Mouse (Mus musculus) forebrain, embryonic 16.5 days (tissue): ENCODE data around the gene 1110051M20Rik. TPM values are rescaled to one million over a fixed set of nuclear protein-coding genes. Genes with fewer than 3 reads are reported as not detected.

Source experiments
- ATAC-seq: fragments of 200-750 bp; cut with Nextera tagmentation; 2 replicates; pipeline ENCODE4 v1.8.0; 2017; ENCODE audit warnings: mild to moderate bottlenecking, moderate library complexity
- H3K27ac ChIP-seq: fragments of 300-500 bp; sonication (generic); 2 replicates; pipeline ENCODE4 v1.5.1; 2014; ENCODE audit warnings: low read length, control low read depth
- H3K27me3 ChIP-seq: fragments of 300-500 bp; sonication (generic); replicated peaks from 2 replicates; pipeline ENCODE4 v1.6.1; 2014; ENCODE audit warnings: low read length; ENCODE audit not compliant: control insufficient read depth, insufficient read depth
- H3K36me3 ChIP-seq: fragments of 300-500 bp; sonication (generic); 2 replicates; pipeline ENCODE4 v1.6.1; 2014; ENCODE audit not compliant: control insufficient read depth, insufficient read depth
- H3K4me1 ChIP-seq: fragments of 300-500 bp; sonication (generic); replicated peaks from 2 replicates; pipeline ENCODE4 v1.6.1; 2014; ENCODE audit warnings: low read length; ENCODE audit not compliant: control insufficient read depth, insufficient read depth
- H3K4me2 ChIP-seq: fragments of 300-500 bp; sonication (generic); 2 replicates; pipeline ENCODE4 v1.6.1; 2014; ENCODE audit warnings: mild to moderate bottlenecking, low read length, control low read depth
- H3K4me3 ChIP-seq: fragments of 300-500 bp; sonication (generic); replicated peaks from 2 replicates; pipeline ENCODE4 v1.5.1; 2014; ENCODE audit warnings: mild to moderate bottlenecking, low read length, control low read depth
- H3K9ac ChIP-seq: fragments of 300-500 bp; sonication (generic); replicated peaks from 2 replicates; pipeline ENCODE4 v1.6.1; 2014; ENCODE audit warnings: low read depth, low read length, control low read depth
- H3K9me3 ChIP-seq: fragments of 300-500 bp; sonication (generic); 2 replicates; pipeline ENCODE4 v1.6.1; 2016; ENCODE audit warnings: low read length; ENCODE audit not compliant: control insufficient read depth
- WGBS: fragments of 180-500 bp; shearing (Covaris S2); extraction: QIAGEN DNeasy Blood & Tissue Kit; methylation state at CpG from one replicate; pipeline ENCODE4 v1.1.7; 2014; 5-methylcytosine and 5-hydroxymethylcytosine counted together
- polyA plus RNA-seq: library from polyadenylated mRNA; unstranded; fragments of >200 nt; fragmentation: Nextera tagmentation; extraction: Ambion mirVana; gene quantifications from 2 replicates; pipeline ENCODE4 v1.2.1, GENCODE M21; 2015

1110051M20Rik gene
- polyA plus RNA-seq, 1 experiment from 2014 or later = 187 TPM

DNA sequence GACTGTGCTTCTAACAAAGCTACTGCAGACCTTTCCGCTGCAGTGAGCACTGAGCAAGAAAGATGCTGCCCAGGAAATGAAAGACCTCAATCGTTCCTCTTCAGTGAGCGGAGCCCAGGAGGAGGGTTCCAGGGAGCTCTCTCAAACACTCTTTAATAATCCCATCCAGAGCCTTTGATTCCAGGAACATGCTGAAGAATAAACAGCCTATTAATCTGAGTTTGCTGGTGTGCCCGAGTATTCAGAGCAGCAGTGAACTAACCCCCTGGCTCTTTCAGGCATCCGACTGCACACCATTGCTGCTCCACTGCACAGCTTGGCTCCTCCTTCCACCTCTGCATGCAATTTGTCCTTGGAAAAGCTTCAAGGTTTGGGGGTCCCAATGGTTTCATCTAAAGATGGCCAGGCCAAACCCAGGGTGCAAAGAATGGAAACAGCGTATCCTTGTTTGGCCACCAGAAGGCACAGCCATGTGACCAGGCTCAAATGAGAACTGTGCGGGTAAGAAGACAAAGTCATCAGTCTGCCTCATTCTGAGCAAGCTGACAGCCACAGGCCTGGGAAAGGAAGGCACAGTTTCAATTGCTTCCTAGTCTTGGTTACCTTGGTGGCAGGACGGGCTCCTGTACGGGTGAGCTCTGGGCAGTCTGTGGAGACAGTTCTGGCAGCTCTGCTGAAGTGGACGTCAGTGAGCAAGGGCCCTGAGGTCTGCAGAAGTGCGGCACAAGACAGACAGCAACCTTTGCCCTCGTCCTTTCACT is 116.4 kb downstream of the 1110051M20Rik start:
- peak; percentile 78 for ATAC-seq
- no peak overlapping the region for H3K4me3 ChIP-seq
- H3K9me3 ChIP-seq = no peaks in the 10 kb centered on the region
- peak overlapping the region; percentile 34 for H3K27ac ChIP-seq
- peaks cover 40% of the 10 kb centered on the region for H3K4me1 ChIP-seq
- no peaks in the 10 kb centered on the region for H3K36me3 ChIP-seq
- no peak overlapping the region for H3K9ac ChIP-seq
- 17% methylated on average over 12 of the region's 12 CpGs for WGBS
- H3K27me3 ChIP-seq = no peaks in the 10 kb centered on the region
- no peak overlapping the region for H3K4me2 ChIP-seq

GRCm38 (mm10) chr2:91326746-91327350 is 117.7 kb downstream of the 1110051M20Rik start:
- no peaks in the 10 kb centered on the region for H3K27me3 ChIP-seq
- H3K4me2 ChIP-seq = no peak overlapping the region
- peak overlapping the region; percentile 39 for H3K27ac ChIP-seq
- no peak overlapping the region for H3K4me3 ChIP-seq
- H3K9me3 ChIP-seq = no peaks in the 10 kb centered on the region
- no peaks in the 10 kb centered on the region for H3K36me3 ChIP-seq
- peaks cover 40% of the 10 kb centered on the region for H3K4me1 ChIP-seq
- 64% methylated on average over 13 of the region's 13 CpGs for WGBS
- no peak for ATAC-seq
- no peak overlapping the region for H3K9ac ChIP-seq

GRCm38 (mm10) chr2:91324761-91325421 is 119.6 kb downstream of the 1110051M20Rik start:
- H3K27me3 ChIP-seq = no peaks in the 10 kb centered on the region
- ATAC-seq = peak; percentile 70
- no peak overlapping the region; the same call in 1 of the 2 replicates for H3K9ac ChIP-seq
- peak overlapping the region; percentile 25 for H3K4me2 ChIP-seq
- H3K4me3 ChIP-seq = no peak overlapping the region
- no peaks in the 10 kb centered on the region for H3K36me3 ChIP-seq
- peaks cover 30% of the 10 kb centered on the region for H3K4me1 ChIP-seq
- 7% methylated on average over 15 of the region's 15 CpGs for WGBS
- no peaks in the 10 kb centered on the region for H3K9me3 ChIP-seq
- peak overlapping the region; percentile 79 for H3K27ac ChIP-seq

- 25% methylated on average over 1 of the region's 1 CpGs for WGBS
- no peaks in the 10 kb centered on the region for H3K36me3 ChIP-seq
- no peak overlapping the region for H3K4me3 ChIP-seq
- no peaks in the 10 kb centered on the region for H3K9me3 ChIP-seq
- H3K4me2 ChIP-seq = no peak overlapping the region
- peak overlapping the region; percentile 79 for H3K27ac ChIP-seq
- peaks cover 24% of the 10 kb centered on the region for H3K4me1 ChIP-seq
- no peak overlapping the region for H3K9ac ChIP-seq
- no peaks in the 10 kb centered on the region for H3K27me3 ChIP-seq
- no peak for ATAC-seq
Observed at GRCm38 (mm10) chr2:91324346-91324745, 120.2 kb downstream of the 1110051M20Rik start.

DNA sequence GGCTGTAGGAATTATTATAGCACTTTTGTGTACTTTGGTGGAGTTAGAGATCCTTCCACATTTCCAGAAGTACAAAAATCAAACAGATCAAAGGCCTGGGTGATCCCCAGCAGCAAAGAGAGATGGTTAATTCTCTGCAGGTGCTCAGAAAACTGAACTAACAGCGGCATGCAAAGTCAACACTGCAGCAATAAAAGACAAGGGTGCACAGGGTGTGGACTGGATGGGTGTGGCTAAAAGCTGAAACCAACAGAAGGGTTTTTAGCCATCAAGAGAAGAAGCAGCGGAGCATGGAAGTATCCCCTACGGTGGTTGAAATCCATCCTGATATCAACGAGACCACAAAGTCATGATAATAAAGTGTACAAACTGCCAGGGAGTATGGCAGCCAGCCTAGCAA is 122.0 kb downstream of the 1110051M20Rik start:
- H3K27me3 ChIP-seq = no peaks in the 10 kb centered on the region
- WGBS = 80% methylated on average over 4 of the region's 4 CpGs

DNA sequence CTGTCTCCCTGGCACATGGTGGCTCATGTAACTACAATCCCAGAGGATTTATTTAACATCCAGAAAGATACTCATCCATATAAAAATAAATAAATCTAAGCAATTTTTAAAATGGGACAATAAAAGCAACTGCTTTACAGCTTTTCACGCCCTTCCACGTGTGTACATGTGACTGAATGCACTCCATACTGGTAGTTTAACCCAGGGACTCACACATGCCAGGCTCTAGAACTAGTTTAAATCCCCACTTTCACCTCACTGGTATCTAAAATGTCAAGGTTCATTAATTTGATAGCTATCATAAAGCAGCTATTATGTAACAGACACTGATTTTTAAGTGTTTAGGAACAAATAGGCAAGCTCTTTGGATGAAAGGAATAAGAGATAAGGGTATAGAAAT is 122.6 kb downstream of the 1110051M20Rik start:
- ATAC-seq = no peak
- 89% methylated on average over 2 of the region's 2 CpGs for WGBS
- Histone ChIP-seq H3K9me3 (no peaks in the 10 kb centered on the region), H3K9ac (no peak overlapping the region), H3K4me1 (peaks cover 16% of the 10 kb centered on the region), H3K27me3 (no peaks in the 10 kb centered on the region), H3K36me3 (no peaks in the 10 kb centered on the region), H3K27ac (no peak overlapping the region), H3K4me3 (no peak overlapping the region), H3K4me2 (no peak overlapping the region)

More for the DNA sequence above, 122.0 kb downstream of the 1110051M20Rik start:
- Histone ChIP-seq H3K4me3 (no peak overlapping the region), H3K4me1 (peaks cover 20% of the 10 kb centered on the region), H3K4me2 (no peak overlapping the region), H3K9ac (no peak overlapping the region), H3K36me3 (no peaks in the 10 kb centered on the region), H3K9me3 (no peaks in the 10 kb centered on the region), H3K27ac (no peak overlapping the region)
- ATAC-seq = no peak

GRCm38 (mm10) chr2:91320559-91321529 is 123.7 kb downstream of the 1110051M20Rik start:
- no peaks in the 10 kb centered on the region for H3K27me3 ChIP-seq
- no peaks in the 10 kb centered on the region for H3K36me3 ChIP-seq
- no peak overlapping the region for H3K4me3 ChIP-seq
- H3K9me3 ChIP-seq = no peaks in the 10 kb centered on the region
- no peak overlapping the region for H3K4me2 ChIP-seq
- WGBS = 89% methylated on average over 10 of the region's 10 CpGs
- no peak overlapping the region for H3K27ac ChIP-seq
- H3K9ac ChIP-seq = no peak overlapping the region
- peaks cover 12% of the 10 kb centered on the region for H3K4me1 ChIP-seq
- ATAC-seq = no peak

- WGBS = 94% methylated on average over 7 of the region's 7 CpGs
- Histone ChIP-seq H3K27me3 (no peaks in the 10 kb centered on the region), H3K9me3 (no peaks in the 10 kb centered on the region), H3K4me1 (0 out of 2 replicates have a peak, but pooled peaks cover 3% of the 10 kb centered on the region), H3K27ac (no peak overlapping the region), H3K4me2 (no peak overlapping the region), H3K9ac (no peak overlapping the region), H3K4me3 (no peak overlapping the region), H3K36me3 (no peaks in the 10 kb centered on the region)
- no peak for ATAC-seq
Observed at GRCm38 (mm10) chr2:91314184-91314583, 130.3 kb downstream of the 1110051M20Rik start.
